Mouse (Mus musculus): ENCODE results near the gene Hydin. TPM values are rescaled to one million over a fixed set of nuclear protein-coding genes. Genes with fewer than 3 reads are reported as not detected.

The Hydin gene
- total and polyA plus RNA-seq, 3 experiments: not detected

DNA sequence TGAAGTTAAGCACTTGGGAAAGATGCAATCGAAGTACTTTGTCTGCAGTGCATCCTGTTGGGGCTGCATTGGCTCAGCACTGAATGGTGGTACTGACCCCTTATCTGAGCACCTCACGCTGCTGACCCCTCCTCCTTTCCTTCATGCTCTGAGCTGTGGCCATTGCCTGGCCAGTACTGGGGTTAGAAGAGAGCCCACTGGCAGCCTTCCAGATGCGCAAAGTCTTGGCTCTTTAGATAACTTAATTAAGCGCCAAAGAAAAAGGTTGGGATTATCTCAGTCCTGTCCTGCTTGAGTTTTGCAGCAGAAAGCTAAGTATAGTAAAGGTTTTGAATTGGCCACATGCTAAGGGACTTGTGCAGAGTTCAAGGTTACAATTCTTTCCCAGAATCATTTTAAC, 377.6 kb downstream of the Hydin start:
- no peak overlapping the region for H3K27ac ChIP-seq (ENCODE audit: control insufficient read depth, low read depth, low read length)
- H3K36me3 ChIP-seq (ENCODE audit: control insufficient read depth in 1 of 2, insufficient read depth in 2 of 2, low read length in 2 of 2): peaks cover 0 to 10% of the 10 kb centered on the region in 2 experiments; a peak in 2 of 4 replicates
- TF ChIP-seq ZKSCAN1 (IDR thresholded peaks at IDR 0.05; ENCODE audit: low read depth, low read length) (no peak), BHLHE40 (IDR thresholded peaks at IDR 0.05; ENCODE audit: borderline replicate concordance, low read depth, low read length) (no peak), JUND (IDR thresholded peaks at IDR 0.05; ENCODE audit: low read depth, low read length) (no peak), POLR2AphosphoS2 (IDR thresholded peaks at IDR 0.05; ENCODE audit: low read length) (no peak), POLR2AphosphoS5 (IDR thresholded peaks at IDR 0.05; ENCODE audit: borderline replicate concordance, low read depth, low read length) (no peak), NELFE (IDR thresholded peaks at IDR 0.05; ENCODE audit: low read depth, low read length) (no peak), MYB (IDR thresholded peaks at IDR 0.05; ENCODE audit: low read depth, low read length) (no peak), EP300 (IDR thresholded peaks at IDR 0.05; ENCODE audit: low read depth in 1 of 2, low read length in 2 of 2) (no peak), ETS1 (IDR thresholded peaks at IDR 0.05; ENCODE audit: low read depth, low read length) (no peak), NRF1 (IDR thresholded peaks at IDR 0.05; ENCODE audit: insufficient read depth, low read depth, low read length, poor library complexity, severe bottlenecking) (no peak), CTCF (IDR thresholded peaks at IDR 0.05 in 2 of 3, conservative IDR thresholded peaks at IDR 0.05 in 1 of 3; ENCODE audit: control insufficient read depth in 1 of 3, insufficient read depth in 1 of 3, low read depth in 2 of 3, low read length in 3 of 3, poor library complexity in 1 of 3, severe bottlenecking in 1 of 3) (no peak), RCOR1 (IDR thresholded peaks at IDR 0.05; ENCODE audit: low read depth, low read length) (no peak), GATA1 (IDR thresholded peaks at IDR 0.05; ENCODE audit: low read depth, low read length) (no peak), HCFC1 (IDR thresholded peaks at IDR 0.05; ENCODE audit: low read depth, low read length) (no peak), GABPA (IDR thresholded peaks at IDR 0.05; ENCODE audit: low read depth, low read length) (no peak), MYC (IDR thresholded peaks at IDR 0.05; ENCODE audit: low read depth, low read length) (no peak), RAD21 (IDR thresholded peaks at IDR 0.05; ENCODE audit: low read depth, low read length) (no peak), MAFK (IDR thresholded peaks at IDR 0.05; ENCODE audit: borderline replicate concordance, low read depth, low read length) (no peak)

DNA sequence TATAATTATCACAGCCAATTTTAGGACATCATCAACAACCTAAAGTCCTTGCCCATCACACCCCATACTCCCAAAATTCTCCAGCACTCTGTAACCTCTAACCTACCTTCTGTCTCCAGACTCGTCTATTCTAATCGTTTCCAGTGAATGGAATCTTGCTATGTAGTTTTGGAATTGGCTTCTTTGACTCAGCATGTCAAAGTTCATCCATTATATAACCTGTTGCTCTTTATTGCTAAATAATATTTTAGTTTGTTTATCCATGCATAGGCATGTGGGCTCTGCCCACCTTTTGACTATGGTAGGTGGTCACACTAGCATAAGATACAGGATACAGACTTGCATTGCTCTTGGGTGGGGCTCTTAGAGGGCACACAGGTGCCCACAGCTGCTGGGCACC, 378.1 kb downstream of the Hydin start:
- no peak overlapping the region for H3K4me3 ChIP-seq (ENCODE audit: control insufficient read depth in 1 of 2, insufficient read depth in 1 of 2, low read depth in 2 of 2, low read length in 2 of 2)
- no peaks in the 10 kb centered on the region for H3K79me2 ChIP-seq (ENCODE audit: control insufficient read depth, insufficient read depth, low read length, poor library complexity)
- H3K9me3 ChIP-seq (replicated peaks; ENCODE audit: insufficient read depth, low read length): no peaks in the 10 kb centered on the region
- no peak for TF ChIP-seq ZNF384 (IDR thresholded peaks at IDR 0.05; ENCODE audit: low read depth, low read length)
- TF ChIP-seq EP300 (IDR thresholded peaks at IDR 0.05; ENCODE audit: low read depth in 1 of 2, low read length in 2 of 2): no peak
- no peak for TF ChIP-seq MEF2A (IDR thresholded peaks at IDR 0.05; ENCODE audit: extremely low read depth, insufficient replicate concordance, low read depth, low read length, poor library complexity, severe bottlenecking)
- no peak for TF ChIP-seq HCFC1 (IDR thresholded peaks at IDR 0.05; ENCODE audit: low read depth, low read length)
- no peak for TF ChIP-seq MXI1 (IDR thresholded peaks at IDR 0.05; ENCODE audit: low read depth, low read length)
- no peak for TF ChIP-seq E2F4 (IDR thresholded peaks at IDR 0.05; ENCODE audit: borderline replicate concordance, low read depth, low read length)
- TF ChIP-seq MYB (IDR thresholded peaks at IDR 0.05; ENCODE audit: low read depth, low read length): no peak
- no peak for TF ChIP-seq GABPA (IDR thresholded peaks at IDR 0.05; ENCODE audit: low read depth, low read length)
- no peak for TF ChIP-seq MAZ (IDR thresholded peaks at IDR 0.05; ENCODE audit: low read depth, low read length)
- TF ChIP-seq USF2 (IDR thresholded peaks at IDR 0.05; ENCODE audit: borderline replicate concordance in 1 of 2, insufficient read depth in 1 of 2, low read depth in 1 of 2, low read length in 2 of 2): no peak
- no peak for TF ChIP-seq NRF1 (IDR thresholded peaks at IDR 0.05; ENCODE audit: insufficient read depth, low read depth, low read length, poor library complexity, severe bottlenecking)
- TF ChIP-seq SIN3A (IDR thresholded peaks at IDR 0.05; ENCODE audit: low read length): no peak
- no peak for TF ChIP-seq CHD2 (IDR thresholded peaks at IDR 0.05; ENCODE audit: low read length)
- TF ChIP-seq MYC (IDR thresholded peaks at IDR 0.05; ENCODE audit: low read depth, low read length): no peak
- TF ChIP-seq SMC3 (IDR thresholded peaks at IDR 0.05; ENCODE audit: low read depth, low read length): no peak
- TF ChIP-seq RCOR1 (IDR thresholded peaks at IDR 0.05; ENCODE audit: low read depth, low read length): no peak
- no peak for TF ChIP-seq CHD1 (IDR thresholded peaks at IDR 0.05; ENCODE audit: low read depth, low read length)
- TF ChIP-seq ETS1 (IDR thresholded peaks at IDR 0.05; ENCODE audit: low read depth, low read length): no peak
- no peak overlapping the region for H3K27ac ChIP-seq (ENCODE audit: control insufficient read depth, low read depth, low read length)
- H3K9ac ChIP-seq (ENCODE audit: control insufficient read depth, low read depth, low read length, poor library complexity, severe bottlenecking): no peak overlapping the region
- H3K4me1 ChIP-seq (ENCODE audit: control insufficient read depth in 1 of 2, insufficient read depth in 2 of 2, low read length in 2 of 2): no peaks in the 10 kb centered on the region
- no peaks in the 10 kb centered on the region for H3K27me3 ChIP-seq (ENCODE audit: control insufficient read depth in 1 of 2, insufficient read depth in 2 of 2, low read length in 2 of 2)
- DNase-seq (ENCODE audit: low read depth, low spot score): no peak
- H3K36me3 ChIP-seq (ENCODE audit: control insufficient read depth in 1 of 2, insufficient read depth in 2 of 2, low read length in 2 of 2): peaks cover 0 to 10% of the 10 kb centered on the region in 2 experiments; a peak in 2 of 4 replicates

More for the DNA sequence above, 377.6 kb downstream of the Hydin start:
- Histone ChIP-seq H3K27me3 (ENCODE audit: control insufficient read depth in 1 of 2, insufficient read depth in 2 of 2, low read length in 2 of 2) (no peaks in the 10 kb centered on the region), H3K4me3 (ENCODE audit: control insufficient read depth in 1 of 2, insufficient read depth in 1 of 2, low read depth in 2 of 2, low read length in 2 of 2) (no peak overlapping the region), H3K9me3 (replicated peaks; ENCODE audit: insufficient read depth, low read length) (no peaks in the 10 kb centered on the region), H3K9ac (ENCODE audit: control insufficient read depth, low read depth, low read length, poor library complexity, severe bottlenecking) (no peak overlapping the region), H3K79me2 (ENCODE audit: control insufficient read depth, insufficient read depth, low read length, poor library complexity) (no peaks in the 10 kb centered on the region), H3K4me1 (ENCODE audit: control insufficient read depth in 1 of 2, insufficient read depth in 2 of 2, low read length in 2 of 2) (no peaks in the 10 kb centered on the region)
- no peak for DNase-seq (ENCODE audit: low read depth, low spot score)

All from MEL (cell line).